Mouse (Mus musculus) bone marrow macrophage, adult 2 months (primary cell): ENCODE results near the gene Gpsm1.

Experiments used
- CTCF ChIP-seq: IDR thresholded peaks from 2 replicates; pipeline ENCODE4 v1.5.1; 2012; ENCODE audit warnings: low read depth, mild to moderate bottlenecking, low read length, moderate library complexity
- POLR2A ChIP-seq: IDR thresholded peaks from 2 replicates; pipeline ENCODE4 v1.6.1; 2012; ENCODE audit warnings: mild to moderate bottlenecking, low read depth, low read length, borderline replicate concordance

DNA sequence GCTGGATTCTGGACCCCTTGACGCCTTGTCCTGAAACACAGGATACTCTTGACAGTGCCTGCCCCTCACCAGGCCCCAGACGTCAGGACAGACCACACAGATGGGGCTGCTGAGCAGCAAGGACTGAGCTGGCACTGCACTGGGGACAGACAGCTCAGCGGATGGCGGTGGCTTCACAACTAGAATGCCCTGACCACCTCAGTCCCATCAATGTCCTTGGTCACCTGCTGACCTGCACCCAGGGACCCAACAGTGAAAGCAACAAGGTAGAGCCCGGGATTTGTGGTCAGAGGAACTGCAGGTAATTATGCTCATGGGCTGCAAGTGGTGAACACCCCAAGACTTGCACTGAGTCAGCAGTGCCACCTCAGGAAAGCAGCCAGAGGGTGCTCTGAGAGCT, 47.7 kb downstream of the Gpsm1 start:
- TF ChIP-seq CTCF (no peak), POLR2A (no peak)
